Mouse (Mus musculus): ENCODE measurements around the gene Ifna4. TPM values are rescaled to one million over a fixed set of nuclear protein-coding genes. Genes with fewer than 3 reads are reported as not detected.
"Not testable (repeated sequence)": the region's sequence is repeated elsewhere in the genome, so short reads cannot be mapped to it uniquely, and the experiment has no call there.

Ifna4 gene
- polyA plus RNA-seq, 1 experiment from 2014 or later = not detected

- Histone ChIP-seq H3K4me1 (ENCODE audit: control insufficient read depth, low read depth, low read length) (no peaks in the 10 kb centered on the region), H3K27ac (ENCODE audit: low read length) (no peak overlapping the region), H3K27me3 (ENCODE audit: control insufficient read depth, insufficient read depth, low read depth, low read length) (no peaks in the 10 kb centered on the region), H3K36me3 (ENCODE audit: control insufficient read depth, insufficient read depth) (no peaks in the 10 kb centered on the region), H3K9ac (ENCODE audit: low read depth, low read length) (no peak overlapping the region), H3K4me3 (ENCODE audit: low read depth, low read length) (no peak overlapping the region), H3K4me2 (ENCODE audit: low read depth, low read length) (no peak overlapping the region), H3K9me3 (replicated peaks; ENCODE audit: control insufficient read depth, low read length) (no peaks in the 10 kb centered on the region)
- WGBS (ENCODE audit: insufficient replicate concordance) = 21% methylated on average over 4 of the region's 4 CpGs
- ATAC-seq (ENCODE audit: low read depth) = no peak
Measured at GRCm38 (mm10) chr4:88822995-88823394, 18.7 kb upstream of the Ifna4 start.

GRCm38 (mm10) chr4:88827116-88827515 is 14.5 kb upstream of the Ifna4 start, which contains the start of gene Ifna6:
Gene Ifna6 (plus strand): TSS chr4:88827416.
- not testable (repeated sequence) for H3K27me3 ChIP-seq (ENCODE audit: control insufficient read depth, insufficient read depth, low read depth, low read length); H3K4me2 ChIP-seq (ENCODE audit: low read depth, low read length); H3K9ac ChIP-seq (ENCODE audit: low read depth, low read length); H3K36me3 ChIP-seq (ENCODE audit: control insufficient read depth, insufficient read depth); H3K9me3 ChIP-seq (replicated peaks; ENCODE audit: control insufficient read depth, low read length); H3K4me3 ChIP-seq (ENCODE audit: low read depth, low read length); H3K4me1 ChIP-seq (ENCODE audit: control insufficient read depth, low read depth, low read length); ATAC-seq (ENCODE audit: low read depth); H3K27ac ChIP-seq (ENCODE audit: low read length)

GRCm38 (mm10) chr4:88830523-88830922 is 11.1 kb upstream of the Ifna4 start:
- no peaks in the 10 kb centered on the region for H3K27me3 ChIP-seq (ENCODE audit: control insufficient read depth, insufficient read depth, low read depth, low read length)
- no peaks in the 10 kb centered on the region for H3K36me3 ChIP-seq (ENCODE audit: control insufficient read depth, insufficient read depth)
- H3K4me3 ChIP-seq (ENCODE audit: low read depth, low read length) = no peak overlapping the region
- H3K9ac ChIP-seq (ENCODE audit: low read depth, low read length) = no peak overlapping the region
- ATAC-seq (ENCODE audit: low read depth) = no peak
- no peak overlapping the region for H3K4me2 ChIP-seq (ENCODE audit: low read depth, low read length)
- H3K27ac ChIP-seq (ENCODE audit: low read length) = no peak overlapping the region
- WGBS (ENCODE audit: insufficient replicate concordance) = 10% methylated on average over 4 of the region's 4 CpGs
- no peaks in the 10 kb centered on the region for H3K9me3 ChIP-seq (replicated peaks; ENCODE audit: control insufficient read depth, low read length)
- H3K4me1 ChIP-seq (ENCODE audit: control insufficient read depth, low read depth, low read length) = no peaks in the 10 kb centered on the region

- not testable (repeated sequence) for H3K36me3 ChIP-seq (ENCODE audit: control insufficient read depth, insufficient read depth); H3K4me1 ChIP-seq (ENCODE audit: control insufficient read depth, low read depth, low read length); H3K9ac ChIP-seq (ENCODE audit: low read depth, low read length); H3K4me3 ChIP-seq (ENCODE audit: low read depth, low read length); H3K27ac ChIP-seq (ENCODE audit: low read length); H3K4me2 ChIP-seq (ENCODE audit: low read depth, low read length); ATAC-seq (ENCODE audit: low read depth); H3K9me3 ChIP-seq (replicated peaks; ENCODE audit: control insufficient read depth, low read length); H3K27me3 ChIP-seq (ENCODE audit: control insufficient read depth, insufficient read depth, low read depth, low read length)
- WGBS (ENCODE audit: insufficient replicate concordance) = 27% methylated on average over 1 of the region's 1 CpGs
Measured at GRCm38 (mm10) chr4:88835225-88835624, 6.4 kb upstream of the Ifna4 start, which contains the start of gene Ifna5. Gene Ifna5 (plus strand): TSS chr4:88835525.

GRCm38 (mm10) chr4:88838828-88839227 is 2.8 kb upstream of the Ifna4 start:
- Histone ChIP-seq H3K27me3 (ENCODE audit: control insufficient read depth, insufficient read depth, low read depth, low read length) (no peaks in the 10 kb centered on the region), H3K27ac (ENCODE audit: low read length) (no peak overlapping the region), H3K36me3 (ENCODE audit: control insufficient read depth, insufficient read depth) (no peaks in the 10 kb centered on the region), H3K9ac (ENCODE audit: low read depth, low read length) (no peak overlapping the region), H3K4me3 (ENCODE audit: low read depth, low read length) (no peak overlapping the region), H3K4me2 (ENCODE audit: low read depth, low read length) (no peak overlapping the region), H3K4me1 (ENCODE audit: control insufficient read depth, low read depth, low read length) (no peaks in the 10 kb centered on the region), H3K9me3 (replicated peaks; ENCODE audit: control insufficient read depth, low read length) (no peaks in the 10 kb centered on the region)
- no peak for ATAC-seq (ENCODE audit: low read depth)
- 38% methylated on average over 3 of the region's 3 CpGs for WGBS (ENCODE audit: insufficient replicate concordance)

- H3K36me3 ChIP-seq (ENCODE audit: control insufficient read depth, insufficient read depth) = no peaks in the 10 kb centered on the region
- no peaks in the 10 kb centered on the region for H3K9me3 ChIP-seq (replicated peaks; ENCODE audit: control insufficient read depth, low read length)
- ATAC-seq (ENCODE audit: low read depth) = no peak
- no peaks in the 10 kb centered on the region for H3K4me1 ChIP-seq (ENCODE audit: control insufficient read depth, low read depth, low read length)
- WGBS (ENCODE audit: insufficient replicate concordance) = 41% methylated on average over 3 of the region's 3 CpGs
- no peak overlapping the region for H3K9ac ChIP-seq (ENCODE audit: low read depth, low read length)
- H3K27ac ChIP-seq (ENCODE audit: low read length) = no peak overlapping the region
- H3K4me2 ChIP-seq (ENCODE audit: low read depth, low read length) = no peak overlapping the region
- H3K4me3 ChIP-seq (ENCODE audit: low read depth, low read length) = no peak overlapping the region
- H3K27me3 ChIP-seq (ENCODE audit: control insufficient read depth, insufficient read depth, low read depth, low read length) = no peaks in the 10 kb centered on the region
Measured at GRCm38 (mm10) chr4:88840058-88840457, 1.6 kb upstream of the Ifna4 start.

- Histone ChIP-seq H3K4me3 (ENCODE audit: low read depth, low read length) (no peak overlapping the region), H3K9me3 (replicated peaks; ENCODE audit: control insufficient read depth, low read length) (no peaks in the 10 kb centered on the region), H3K27ac (ENCODE audit: low read length) (no peak overlapping the region), H3K4me1 (ENCODE audit: control insufficient read depth, low read depth, low read length) (no peaks in the 10 kb centered on the region), H3K27me3 (ENCODE audit: control insufficient read depth, insufficient read depth, low read depth, low read length) (no peaks in the 10 kb centered on the region), H3K4me2 (ENCODE audit: low read depth, low read length) (no peak overlapping the region), H3K36me3 (ENCODE audit: control insufficient read depth, insufficient read depth) (no peaks in the 10 kb centered on the region), H3K9ac (ENCODE audit: low read depth, low read length) (no peak overlapping the region)
- ATAC-seq (ENCODE audit: low read depth) = no peak
- 28% methylated on average over 2 of the region's 2 CpGs for WGBS (ENCODE audit: insufficient replicate concordance)
Measured at GRCm38 (mm10) chr4:88845334-88845733, 3.7 kb downstream of the Ifna4 start.

- H3K9me3 ChIP-seq (replicated peaks; ENCODE audit: control insufficient read depth, low read length) = no peaks in the 10 kb centered on the region
- H3K27me3 ChIP-seq (ENCODE audit: control insufficient read depth, insufficient read depth, low read depth, low read length) = no peaks in the 10 kb centered on the region
- no peak within 1 kb of the TSS for H3K9ac ChIP-seq (ENCODE audit: low read depth, low read length)
- no peak within 1 kb of the TSS for H3K4me3 ChIP-seq (ENCODE audit: low read depth, low read length)
- no peak within 1 kb of the TSS for H3K4me2 ChIP-seq (ENCODE audit: low read depth, low read length)
- no peaks in the 10 kb centered on the region for H3K36me3 ChIP-seq (ENCODE audit: control insufficient read depth, insufficient read depth)
- no peak for ATAC-seq (ENCODE audit: low read depth)
- no peak within 1 kb of the TSS for H3K27ac ChIP-seq (ENCODE audit: low read length)
- no peaks in the 10 kb centered on the region for H3K4me1 ChIP-seq (ENCODE audit: control insufficient read depth, low read depth, low read length)
- WGBS (ENCODE audit: insufficient replicate concordance) = 24% methylated on average over 1 of the region's 1 CpGs
Measured at GRCm38 (mm10) chr4:88849698-88850097, 8.0 kb downstream of the Ifna4 start, which contains the start of gene Ifna1. Gene Ifna1 (plus strand): TSS chr4:88850087.

GRCm38 (mm10) chr4:88851026-88851763 is 9.5 kb downstream of the Ifna4 start:
- Histone ChIP-seq H3K27me3 (ENCODE audit: control insufficient read depth, insufficient read depth, low read depth, low read length) (no peaks in the 10 kb centered on the region), H3K4me2 (ENCODE audit: low read depth, low read length) (no peak overlapping the region), H3K4me3 (ENCODE audit: low read depth, low read length) (no peak overlapping the region), H3K9me3 (replicated peaks; ENCODE audit: control insufficient read depth, low read length) (no peaks in the 10 kb centered on the region), H3K9ac (ENCODE audit: low read depth, low read length) (no peak overlapping the region), H3K27ac (ENCODE audit: low read length) (no peak overlapping the region), H3K4me1 (ENCODE audit: control insufficient read depth, low read depth, low read length) (no peaks in the 10 kb centered on the region), H3K36me3 (ENCODE audit: control insufficient read depth, insufficient read depth) (no peaks in the 10 kb centered on the region)
- no peak for ATAC-seq (ENCODE audit: low read depth)
- 48% methylated on average over 4 of the region's 4 CpGs for WGBS (ENCODE audit: insufficient replicate concordance)

All from liver, embryonic 16.5 days (tissue).